Mouse (Mus musculus) CH12.LX (cell line): ENCODE data around the gene Lrrc1. TPM values are rescaled to one million over a fixed set of nuclear protein-coding genes. Genes with fewer than 3 reads are reported as not detected.

Experiments used
- DNase-seq: peaks from one replicate; pipeline ENCODE4 v3.0.0-alpha.2; 2013; ENCODE audit errors: extremely low read depth
- H3K27ac ChIP-seq: 2 replicates; pipeline ENCODE4 v1.5.1; 2012; ENCODE audit warnings: low read depth, mild to moderate bottlenecking, control low read depth, moderate library complexity; ENCODE audit not compliant: insufficient read depth
- H3K27me3 ChIP-seq: replicated peaks from 2 replicates; pipeline ENCODE3; 2012; ENCODE audit warnings: inconsistent platforms
- H3K36me3 ChIP-seq, 2 experiments: replicated peaks in 1 of 2; 2 replicates each; pipeline versions ENCODE3 to v1.6.1; 2012; ENCODE audit warnings: inconsistent platforms in 1 of 2, low read length in 1 of 2, mild to moderate bottlenecking in 1 of 2, mixed read lengths in 1 of 2, moderate library complexity in 1 of 2; ENCODE audit not compliant: control insufficient read depth in 1 of 2, insufficient read depth in 1 of 2
- H3K4me1 ChIP-seq, 2 experiments: 2 replicates each; pipeline ENCODE4 v1.6.1; 2012; ENCODE audit warnings: inconsistent platforms in 1 of 2, moderate library complexity in 1 of 2; ENCODE audit not compliant: insufficient read depth in 2 of 2, control insufficient read depth in 1 of 2
- H3K4me2 ChIP-seq: 2 replicates; pipeline ENCODE4 v1.6.1; 2012; ENCODE audit warnings: low read depth, mild to moderate bottlenecking, control low read depth; ENCODE audit not compliant: poor library complexity, insufficient read depth, severe bottlenecking
- H3K4me3 ChIP-seq, 3 experiments: fragments of 150-350 bp in 1 of 3; sonication (generic) in 1 of 3; replicated peaks in 1 of 3; 2 replicates each; pipeline versions ENCODE3 to v1.5.1; 2011 to 2012; ENCODE audit warnings: low read depth in 2 of 3, low read length in 2 of 3, mild to moderate bottlenecking in 2 of 3, moderate library complexity in 2 of 3, control low read depth in 1 of 3, improper control_type of control experiment in 1 of 3, inconsistent platforms in 1 of 3, mixed read lengths in 1 of 3; ENCODE audit not compliant: poor library complexity in 1 of 3
- H3K79me2 ChIP-seq: replicated peaks from 2 replicates; pipeline ENCODE4 v1.6.1; 2012; ENCODE audit warnings: mild to moderate bottlenecking, moderate library complexity; ENCODE audit not compliant: control insufficient read depth, poor library complexity, insufficient read depth, severe bottlenecking; ENCODE audit errors: extremely low read depth
- H3K9ac ChIP-seq: 2 replicates; pipeline ENCODE4 v1.6.1; 2012; ENCODE audit warnings: low read depth, mild to moderate bottlenecking, control low read depth, moderate library complexity; ENCODE audit not compliant: insufficient read depth
- H3K9me3 ChIP-seq: replicated peaks from 2 replicates; pipeline ENCODE3; 2012; ENCODE audit warnings: low read length, inconsistent platforms, mixed read lengths
- BHLHE40 ChIP-seq: IDR thresholded peaks from 2 replicates; pipeline ENCODE4 v1.6.1; 2011; ENCODE audit warnings: mild to moderate bottlenecking, low read depth, low read length, improper control_type of control experiment
- CHD1 ChIP-seq: IDR thresholded peaks from 2 replicates; pipeline ENCODE4 v1.6.1; 2012; ENCODE audit warnings: low read depth, low read length, improper control_type of control experiment, inconsistent platforms
- CTCF ChIP-seq, 2 experiments: IDR thresholded peaks in 1 of 2; conservative IDR thresholded peaks in 1 of 2; 2 replicates each; pipeline ENCODE4 v1.5.1; 2011 to 2012; ENCODE audit warnings: low read depth in 2 of 2, low read length in 2 of 2, improper control_type of control experiment in 1 of 2, inconsistent platforms in 1 of 2, mild to moderate bottlenecking in 1 of 2, moderate library complexity in 1 of 2
- ELF1 ChIP-seq: IDR thresholded peaks from 2 replicates; pipeline ENCODE4 v1.6.1; 2014; ENCODE audit warnings: low read depth, mild to moderate bottlenecking, inconsistent platforms, low read length, improper control_type of control experiment
- EP300 ChIP-seq: IDR thresholded peaks from 2 replicates; pipeline ENCODE4 v1.6.1; 2011; ENCODE audit warnings: low read length, improper control_type of control experiment
- ETS1 ChIP-seq: conservative IDR thresholded peaks from 2 replicates; pipeline ENCODE4 v1.6.1; 2012; ENCODE audit warnings: low read depth, mild to moderate bottlenecking, inconsistent platforms, low read length, improper control_type of control experiment, moderate library complexity
- HCFC1 ChIP-seq: IDR thresholded peaks from 2 replicates; pipeline ENCODE4 v1.6.1; 2012; ENCODE audit warnings: low read depth, mild to moderate bottlenecking, inconsistent platforms, low read length, improper control_type of control experiment
- IRF4 ChIP-seq: IDR thresholded peaks from 2 replicates; pipeline ENCODE4 v1.6.1; 2014; ENCODE audit warnings: low read depth, mild to moderate bottlenecking, inconsistent platforms, low read length, improper control_type of control experiment
- JUN ChIP-seq: IDR thresholded peaks from 2 replicates; pipeline ENCODE4 v1.6.1; 2011; ENCODE audit warnings: low read depth, mild to moderate bottlenecking, low read length, improper control_type of control experiment, moderate library complexity; ENCODE audit not compliant: insufficient read depth
- JUND ChIP-seq: conservative IDR thresholded peaks from 2 replicates; pipeline ENCODE4 v1.6.1; 2011; ENCODE audit warnings: low read depth, low read length, improper control_type of control experiment
- KAT2A ChIP-seq: IDR thresholded peaks from 2 replicates; pipeline ENCODE4 v1.6.1; 2012; ENCODE audit warnings: low read length, improper control_type of control experiment, inconsistent platforms; ENCODE audit not compliant: insufficient replicate concordance
- MAX ChIP-seq: IDR thresholded peaks from 2 replicates; pipeline ENCODE4 v1.6.1; 2011; ENCODE audit warnings: low read length, improper control_type of control experiment
- MAZ ChIP-seq: IDR thresholded peaks from 2 replicates; pipeline ENCODE4 v1.6.1; 2012; ENCODE audit warnings: low read depth, mild to moderate bottlenecking, inconsistent platforms, low read length, improper control_type of control experiment, moderate library complexity
- MEF2A ChIP-seq: IDR thresholded peaks from 2 replicates; pipeline ENCODE4 v1.6.1; 2014; ENCODE audit warnings: low read depth, mild to moderate bottlenecking, inconsistent platforms, low read length, improper control_type of control experiment, borderline replicate concordance
- MXI1 ChIP-seq: IDR thresholded peaks from 2 replicates; pipeline ENCODE4 v1.6.1; 2011; ENCODE audit warnings: mild to moderate bottlenecking, low read depth, low read length, improper control_type of control experiment
- MYC ChIP-seq: IDR thresholded peaks from 2 replicates; pipeline ENCODE4 v1.6.1; 2011; ENCODE audit warnings: low read depth, mild to moderate bottlenecking, improper control_type of control experiment, low read length
- NELFE ChIP-seq: IDR thresholded peaks from 2 replicates; pipeline ENCODE4 v1.6.1; 2011; ENCODE audit warnings: low read depth, low read length, improper control_type of control experiment
- NRF1 ChIP-seq: IDR thresholded peaks from 2 replicates; pipeline ENCODE4 v1.6.1; 2014; ENCODE audit warnings: low read depth, mild to moderate bottlenecking, inconsistent platforms, low read length, improper control_type of control experiment, moderate library complexity
- PAX5 ChIP-seq: IDR thresholded peaks from 2 replicates; pipeline ENCODE4 v1.6.1; 2012; ENCODE audit warnings: low read length, inconsistent platforms, mixed read lengths
- POLR2A ChIP-seq: IDR thresholded peaks from 2 replicates; pipeline ENCODE4 v1.6.1; 2011; ENCODE audit warnings: low read depth, mild to moderate bottlenecking, improper control_type of control experiment, low read length
- POLR2AphosphoS2 ChIP-seq: IDR thresholded peaks from 2 replicates; pipeline ENCODE4 v1.6.1; 2011; ENCODE audit warnings: low read depth, low read length, improper control_type of control experiment
- RAD21 ChIP-seq: IDR thresholded peaks from 2 replicates; pipeline ENCODE4 v1.6.1; 2011; ENCODE audit warnings: low read depth, mild to moderate bottlenecking, low read length, improper control_type of control experiment, moderate library complexity
- SIN3A ChIP-seq: IDR thresholded peaks from 2 replicates; pipeline ENCODE4 v1.6.1; 2012; ENCODE audit warnings: low read length, improper control_type of control experiment, inconsistent platforms
- SMC3 ChIP-seq: IDR thresholded peaks from 2 replicates; pipeline ENCODE4 v1.6.1; 2011; ENCODE audit warnings: low read depth, low read length, improper control_type of control experiment
- TBP ChIP-seq: conservative IDR thresholded peaks from 2 replicates; pipeline ENCODE4 v1.6.1; 2011; ENCODE audit warnings: low read depth, low read length, improper control_type of control experiment
- UBTF ChIP-seq: IDR thresholded peaks from 2 replicates; pipeline ENCODE4 v1.6.1; 2012; ENCODE audit warnings: low read depth, mild to moderate bottlenecking, inconsistent platforms, low read length, improper control_type of control experiment, moderate library complexity
- USF1 ChIP-seq: IDR thresholded peaks from 2 replicates; pipeline ENCODE4 v1.6.1; 2014; ENCODE audit warnings: low read depth, mild to moderate bottlenecking, inconsistent platforms, low read length, improper control_type of control experiment
- USF2 ChIP-seq: conservative IDR thresholded peaks from 2 replicates; pipeline ENCODE4 v1.6.1; 2011; ENCODE audit warnings: low read depth, low read length, improper control_type of control experiment
- ZC3H11A ChIP-seq: IDR thresholded peaks from 2 replicates; pipeline ENCODE4 v1.6.1; 2012; ENCODE audit warnings: low read depth, mild to moderate bottlenecking, inconsistent platforms, low read length, improper control_type of control experiment
- ZKSCAN1 ChIP-seq: IDR thresholded peaks from 2 replicates; pipeline ENCODE4 v1.6.1; 2012; ENCODE audit warnings: low read depth, inconsistent platforms, low read length, improper control_type of control experiment, borderline replicate concordance
- ZMIZ1 ChIP-seq: IDR thresholded peaks from 2 replicates; pipeline ENCODE4 v1.6.1; 2012; ENCODE audit warnings: low read depth, mild to moderate bottlenecking, inconsistent platforms, low read length, improper control_type of control experiment
- dilution Hi-C: fragments of 300-500 bp; cut with MboI; formaldehyde crosslinking; loops from 2 replicates; pipeline ENCODE4 v1.14.3; 2020; ENCODE audit warnings: low sequenced_read_pairs; ENCODE audit not compliant: extremely low pct_unique_long_range_greater_than_20kb, extremely low pct_ligation_motif_present
- in situ Hi-C: fragments of 300-500 bp; cut with MboI; formaldehyde crosslinking; loops from 3 replicates; pipeline ENCODE4 v1.14.3; 2019; ENCODE audit warnings: low sequenced_read_pairs, low pct_ligation_motif_present, low pct_unique_long_range_greater_than_20kb, mixed read lengths
- polyA plus RNA-seq: library from polyadenylated mRNA; unstranded; fragments of >175 nt; gene quantifications from 2 replicates; pipeline ENCODE4 v1.2.1, GENCODE M21; 2012; ENCODE audit warnings: low read depth; ENCODE audit not compliant: insufficient read length
- total RNA-seq, 2 experiments: library from RNA; depleted of rRNA; stranded (reverse); fragments of 300-350 nt in 1 of 2; fragments of >200 nt in 1 of 2; gene quantifications; 2 replicates each; pipeline ENCODE4 v1.2.3; 2012 to 2014

Lrrc1 gene
- total and polyA plus RNA-seq, 3 experiments = 15.4 to 15.8 (median 15.8) TPM

DNA sequence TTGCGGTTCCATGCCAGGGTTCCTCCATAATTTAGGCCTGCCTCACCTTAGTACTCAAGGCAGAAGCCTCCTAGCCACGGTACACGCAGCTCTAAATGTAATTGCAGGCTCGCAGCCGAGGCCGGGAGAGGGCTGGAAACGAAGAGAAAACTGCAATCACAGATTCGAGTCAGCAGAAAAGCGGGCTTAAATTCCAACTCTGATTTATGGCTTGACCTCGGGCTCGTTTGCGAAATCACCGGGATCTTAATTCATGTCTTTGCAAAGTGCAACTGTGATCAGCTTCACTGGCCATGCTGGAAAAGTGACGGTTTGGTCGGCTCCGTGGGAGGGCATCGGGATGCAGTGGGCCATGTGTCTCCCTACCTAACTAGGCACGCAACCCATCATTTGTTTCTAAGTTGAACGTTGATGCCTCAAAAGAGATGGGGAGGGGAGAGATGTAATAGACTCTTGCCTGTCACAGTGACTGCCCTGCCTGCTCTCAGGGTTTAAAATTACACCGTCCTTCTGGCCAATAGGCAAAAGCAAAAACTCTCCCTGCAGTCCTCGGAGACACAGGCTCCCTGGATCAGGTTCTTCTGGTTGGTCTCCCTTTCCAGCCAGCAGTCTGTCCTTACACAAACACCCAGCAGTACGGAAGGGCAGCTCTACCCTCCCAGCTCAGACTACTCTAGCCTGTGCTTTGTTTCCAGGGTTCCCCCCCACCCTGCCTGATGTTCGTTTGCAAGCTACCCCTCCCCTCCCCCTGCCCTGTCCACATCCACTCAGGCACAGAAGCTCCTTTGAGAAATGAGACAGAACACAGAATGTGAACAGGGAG, 117.2 kb downstream of the Lrrc1 start:
- no peaks in the 10 kb centered on the region for H3K27me3 ChIP-seq
- dilution Hi-C loops (no loop called here), in situ Hi-C loops (no loop called here)
- H3K9me3 ChIP-seq = peaks cover 3% of the 10 kb centered on the region
- DNase-seq = no peak
- H3K27ac ChIP-seq = peak overlapping the region; percentile 35; the same call in 1 of the 2 replicates
- H3K4me2 ChIP-seq = 0 out of 2 replicates have a peak overlapping the region, but pooled peaks have one; percentile 4
- H3K4me1 ChIP-seq = peaks cover 40 to 69% of the 10 kb centered on the region in 2 experiments
- no peak overlapping the region for H3K4me3 ChIP-seq
- peaks cover 4 to 6% of the 10 kb centered on the region in 2 experiments for H3K36me3 ChIP-seq
- peak overlapping the region; percentile 4; the same call in 1 of the 2 replicates for H3K9ac ChIP-seq
- TF ChIP-seq HCFC1 = no peak
- TF ChIP-seq MAZ = 0 out of 2 replicates have a peak, but pooled peaks have one; percentile 27
- 0 out of 2 replicates have a peak, but pooled peaks have one; percentile 6 for TF ChIP-seq MXI1
- TF ChIP-seq, all 38 proteins: peak for 2
- H3K79me2 ChIP-seq = 0 out of 2 replicates have a peak, but pooled peaks cover 2% of the 10 kb centered on the region

- Histone ChIP-seq H3K9ac (peak overlapping the region; percentile 8; the same call in 1 of the 2 replicates), H3K79me2 (no peaks in the 10 kb centered on the region), H3K27ac (no peak overlapping the region), H3K9me3 (no peaks in the 10 kb centered on the region), H3K4me1 (peaks cover 35 to 56% of the 10 kb centered on the region in 2 experiments), H3K36me3 (no peaks in the 10 kb centered on the region), H3K27me3 (no peaks in the 10 kb centered on the region), H3K4me2 (peak overlapping the region; percentile 83), H3K4me3 (peak overlapping the region in 1 of 3 experiments; percentile 12)
- in situ Hi-C loops = no loop called here
- no peak for DNase-seq
- dilution Hi-C loops = no loop called here
- TF ChIP-seq NELFE = no peak
- TF ChIP-seq EP300 = peak; percentile 79
- peak; percentile 49 for TF ChIP-seq JUN
- TF ChIP-seq POLR2A = no peak
- no peak for TF ChIP-seq MYC
- peak; percentile 69; the same call in 1 of the 2 replicates for TF ChIP-seq ELF1
- TF ChIP-seq MAZ = no peak
- TF ChIP-seq MEF2A = peak; percentile 55; the same call in 1 of the 2 replicates
- peak; percentile 93 for TF ChIP-seq IRF4
- TF ChIP-seq SIN3A = no peak
- peak; percentile 60 for TF ChIP-seq ETS1
- no peak for TF ChIP-seq KAT2A
- no peak for TF ChIP-seq PAX5
- no peak for TF ChIP-seq CTCF (conservative IDR thresholded peaks at IDR 0.05 in 1 of 2, IDR thresholded peaks at IDR 0.05 in 1 of 2; ENCODE audit: low read depth in 2 of 2, low read length in 2 of 2)
- TF ChIP-seq ZMIZ1 = no peak
- TF ChIP-seq HCFC1 = no peak
- no peak for TF ChIP-seq TBP
- TF ChIP-seq NRF1 = no peak
- no peak for TF ChIP-seq POLR2AphosphoS2
- no peak for TF ChIP-seq SMC3
- no peak for TF ChIP-seq ZC3H11A
- TF ChIP-seq RAD21 = no peak
- TF ChIP-seq MAX = no peak
- TF ChIP-seq ZKSCAN1 = no peak
- peak; percentile 65; the same call in 1 of the 2 replicates for TF ChIP-seq JUND
- TF ChIP-seq CHD1 = no peak
- no peak for TF ChIP-seq MXI1
- no peak for TF ChIP-seq USF1
- peak; percentile 48; the same call in 1 of the 2 replicates for TF ChIP-seq BHLHE40
- no peak for TF ChIP-seq USF2
- TF ChIP-seq UBTF = no peak
These were observed 118.6 kb downstream of the Lrrc1 start for GRCm38 (mm10) chr9:77426110-77426509.
